Mouse (Mus musculus): ENCODE measurements around the gene Ergic1. TPM values are rescaled to one million over a fixed set of nuclear protein-coding genes. Genes with fewer than 3 reads are reported as not detected.

Gene Ergic1
- polyA plus RNA-seq, 1 experiment, result 80.2 TPM

GRCm38 (mm10) chr17:26571377-26571776 is 10.1 kb downstream of the Ergic1 start:
- TF ChIP-seq CTCF (IDR thresholded peaks at IDR 0.05; ENCODE audit: borderline replicate concordance, control insufficient read depth, extremely low read depth, insufficient read depth, low read length, poor library complexity) (no peak), POLR2A (IDR thresholded peaks at IDR 0.05; ENCODE audit: control insufficient read depth, extremely low read depth, insufficient read depth, low read length, poor library complexity) (no peak)
- WGBS, result 93% methylated on average over 3 of the region's 3 CpGs
- Histone ChIP-seq H3K4me3 (ENCODE audit: control insufficient read depth, insufficient read depth, low read length) (no peak overlapping the region), H3K27ac (ENCODE audit: control insufficient read depth, insufficient read depth, low read length) (no peak overlapping the region; the same call in 1 of the 2 replicates), H3K36me3 (ENCODE audit: control insufficient read depth, insufficient read depth, low read length) (no peaks in the 10 kb centered on the region), H3K27me3 (ENCODE audit: control insufficient read depth, insufficient read depth, low read length) (no peaks in the 10 kb centered on the region), H3K4me1 (replicated peaks; ENCODE audit: control insufficient read depth, insufficient read depth, low read length) (peaks cover 22% of the 10 kb centered on the region)
- DNase-seq, result no peak

- DNase-seq, result peak; percentile 28
- 10% methylated on average over 11 of the region's 11 CpGs for WGBS
- H3K27ac ChIP-seq (ENCODE audit: control insufficient read depth, insufficient read depth, low read length), result no peak overlapping the region
- no peak overlapping the region for H3K4me3 ChIP-seq (ENCODE audit: control insufficient read depth, insufficient read depth, low read length)
- H3K27me3 ChIP-seq (ENCODE audit: control insufficient read depth, insufficient read depth, low read length), result no peaks in the 10 kb centered on the region
- peaks cover 25% of the 10 kb centered on the region for H3K4me1 ChIP-seq (replicated peaks; ENCODE audit: control insufficient read depth, insufficient read depth, low read length)
- H3K36me3 ChIP-seq (ENCODE audit: control insufficient read depth, insufficient read depth, low read length), result no peaks in the 10 kb centered on the region
- TF ChIP-seq CTCF (IDR thresholded peaks at IDR 0.05; ENCODE audit: borderline replicate concordance, control insufficient read depth, extremely low read depth, insufficient read depth, low read length, poor library complexity), result no peak
Observed at GRCm38 (mm10) chr17:26572265-26572664, 11.0 kb downstream of the Ergic1 start.

- TF ChIP-seq CTCF (IDR thresholded peaks at IDR 0.05; ENCODE audit: borderline replicate concordance, control insufficient read depth, extremely low read depth, insufficient read depth, low read length, poor library complexity), result no peak
- no peak for TF ChIP-seq POLR2A (IDR thresholded peaks at IDR 0.05; ENCODE audit: control insufficient read depth, extremely low read depth, insufficient read depth, low read length, poor library complexity)
- Histone ChIP-seq H3K4me1 (replicated peaks; ENCODE audit: control insufficient read depth, insufficient read depth, low read length) (peaks cover 35% of the 10 kb centered on the region), H3K4me3 (ENCODE audit: control insufficient read depth, insufficient read depth, low read length) (no peak overlapping the region), H3K36me3 (ENCODE audit: control insufficient read depth, insufficient read depth, low read length) (no peaks in the 10 kb centered on the region), H3K27me3 (ENCODE audit: control insufficient read depth, insufficient read depth, low read length) (no peaks in the 10 kb centered on the region), H3K27ac (ENCODE audit: control insufficient read depth, insufficient read depth, low read length) (no peak overlapping the region)
- no peak for DNase-seq
- WGBS, result 98% methylated on average over 11 of the region's 11 CpGs
Observed at GRCm38 (mm10) chr17:26574118-26574517, 12.8 kb downstream of the Ergic1 start.

GRCm38 (mm10) chr17:26574701-26575100 is 13.4 kb downstream of the Ergic1 start:
- TF ChIP-seq POLR2A (IDR thresholded peaks at IDR 0.05; ENCODE audit: control insufficient read depth, extremely low read depth, insufficient read depth, low read length, poor library complexity), result no peak
- TF ChIP-seq CTCF (IDR thresholded peaks at IDR 0.05; ENCODE audit: borderline replicate concordance, control insufficient read depth, extremely low read depth, insufficient read depth, low read length, poor library complexity), result no peak
- DNase-seq, result no peak
- Histone ChIP-seq H3K27ac (ENCODE audit: control insufficient read depth, insufficient read depth, low read length) (no peak overlapping the region), H3K4me3 (ENCODE audit: control insufficient read depth, insufficient read depth, low read length) (no peak overlapping the region), H3K27me3 (ENCODE audit: control insufficient read depth, insufficient read depth, low read length) (no peaks in the 10 kb centered on the region), H3K36me3 (ENCODE audit: control insufficient read depth, insufficient read depth, low read length) (no peaks in the 10 kb centered on the region), H3K4me1 (replicated peaks; ENCODE audit: control insufficient read depth, insufficient read depth, low read length) (peaks cover 35% of the 10 kb centered on the region)
- WGBS, result 92% methylated on average over 5 of the region's 5 CpGs

- H3K27me3 ChIP-seq (ENCODE audit: control insufficient read depth, insufficient read depth, low read length), result no peaks in the 10 kb centered on the region
- H3K36me3 ChIP-seq (ENCODE audit: control insufficient read depth, insufficient read depth, low read length), result no peaks in the 10 kb centered on the region
- TF ChIP-seq POLR2A (IDR thresholded peaks at IDR 0.05; ENCODE audit: control insufficient read depth, extremely low read depth, insufficient read depth, low read length, poor library complexity), result no peak
- no peak for TF ChIP-seq CTCF (IDR thresholded peaks at IDR 0.05; ENCODE audit: borderline replicate concordance, control insufficient read depth, extremely low read depth, insufficient read depth, low read length, poor library complexity)
- no peak overlapping the region for H3K27ac ChIP-seq (ENCODE audit: control insufficient read depth, insufficient read depth, low read length)
- no peak for DNase-seq
- peaks cover 30% of the 10 kb centered on the region for H3K4me1 ChIP-seq (replicated peaks; ENCODE audit: control insufficient read depth, insufficient read depth, low read length)
- no peak overlapping the region for H3K4me3 ChIP-seq (ENCODE audit: control insufficient read depth, insufficient read depth, low read length)
- WGBS, result 91% methylated on average over 12 of the region's 12 CpGs
Observed at GRCm38 (mm10) chr17:26575786-26576690, 14.7 kb downstream of the Ergic1 start.

GRCm38 (mm10) chr17:26576833-26577232 is 15.5 kb downstream of the Ergic1 start:
- H3K4me3 ChIP-seq (ENCODE audit: control insufficient read depth, insufficient read depth, low read length), result no peak overlapping the region

More at GRCm38 (mm10) chr17:26576833-26577232, 15.5 kb downstream of the Ergic1 start:
- DNase-seq, result no peak
- Histone ChIP-seq H3K27me3 (ENCODE audit: control insufficient read depth, insufficient read depth, low read length) (no peaks in the 10 kb centered on the region), H3K36me3 (ENCODE audit: control insufficient read depth, insufficient read depth, low read length) (no peaks in the 10 kb centered on the region), H3K4me1 (replicated peaks; ENCODE audit: control insufficient read depth, insufficient read depth, low read length) (peaks cover 23% of the 10 kb centered on the region), H3K27ac (ENCODE audit: control insufficient read depth, insufficient read depth, low read length) (no peak overlapping the region)
- 91% methylated on average over 7 of the region's 7 CpGs for WGBS
- no peak for TF ChIP-seq POLR2A (IDR thresholded peaks at IDR 0.05; ENCODE audit: control insufficient read depth, extremely low read depth, insufficient read depth, low read length, poor library complexity)
- no peak for TF ChIP-seq CTCF (IDR thresholded peaks at IDR 0.05; ENCODE audit: borderline replicate concordance, control insufficient read depth, extremely low read depth, insufficient read depth, low read length, poor library complexity)

All from thymus, adult 2 months (tissue).